Mouse (Mus musculus): ENCODE results near the gene Klhl26. TPM values are rescaled to one million over a fixed set of nuclear protein-coding genes. Genes with fewer than 3 reads are reported as not detected.

Gene Klhl26
- total RNA-seq, 2 experiments from 2014 or later = 43.7 to 44.4 TPM

- DNase-seq (ENCODE audit: low spot score in 2 of 2) = peak; percentile 31 to 49
Measured at GRCm38 (mm10) chr8:70415540-70416451, 61.0 kb downstream of the Klhl26 start.

- DNase-seq (ENCODE audit: low spot score in 2 of 2) = no peak
Measured at GRCm38 (mm10) chr8:70414310-70414946, 62.3 kb downstream of the Klhl26 start.

- no peak for DNase-seq (ENCODE audit: low spot score in 2 of 2)
Measured at GRCm38 (mm10) chr8:70410281-70410680, 66.5 kb downstream of the Klhl26 start.

GRCm38 (mm10) chr8:70409455-70409871, 67.3 kb downstream of the Klhl26 start:
- DNase-seq (ENCODE audit: low spot score in 2 of 2) = peak; percentile 40 to 57

GRCm38 (mm10) chr8:70409019-70409418, 67.7 kb downstream of the Klhl26 start:
- no peak for DNase-seq (ENCODE audit: low spot score in 2 of 2)

GRCm38 (mm10) chr8:70408301-70408700, 68.5 kb downstream of the Klhl26 start:
- no peak for DNase-seq (ENCODE audit: low spot score in 2 of 2)

- no peak for DNase-seq (ENCODE audit: low spot score in 2 of 2)
Measured at GRCm38 (mm10) chr8:70406427-70407069, 70.2 kb downstream of the Klhl26 start.

GRCm38 (mm10) chr8:70405189-70405588, 71.6 kb downstream of the Klhl26 start:
- no peak for DNase-seq (ENCODE audit: low spot score in 2 of 2)

GRCm38 (mm10) chr8:70404212-70404611, 72.6 kb downstream of the Klhl26 start:
- DNase-seq (ENCODE audit: low spot score in 2 of 2) = no peak

Other genes starting within 250 kb of the Klhl26 start
- gene Sugp2, start 242.7 kb downstream of the Klhl26 start, total RNA-seq (2021) = 100 to 1,000 TPM in 1 of 2 experiments, 10 to 100 TPM in 1; 97.3 to 109 TPM
- gene Armc6, start 242.5 kb downstream of the Klhl26 start, total RNA-seq (2021) = 10 to 100 TPM; 37.0 to 42.1 TPM
- gene Homer3, start 194.1 kb downstream of the Klhl26 start, total RNA-seq (2021) = 1 to 10 TPM; 7.9 to 9.8 TPM
- gene Ddx49, start 174.5 kb downstream of the Klhl26 start, total RNA-seq (2021) = 10 to 100 TPM; 42.0 to 49.1 TPM
- gene Cope, start 174.4 kb downstream of the Klhl26 start, total RNA-seq (2021) = 100 to 1,000 TPM; 141 to 145 TPM
- gene Cers1, start 161.2 kb downstream of the Klhl26 start, total RNA-seq (2021) = 10 to 100 TPM; 86.4 to 94.3 TPM
- 10 to 100 TPM; 16.4 to 19.1 TPM for gene Gdf1, start 147.2 kb downstream of the Klhl26 start, total RNA-seq (2021)
- gene Upf1, start 123.7 kb downstream of the Klhl26 start, total RNA-seq (2021) = 10 to 100 TPM; 64.1 to 73.7 TPM
- gene Comp, start 103.4 kb downstream of the Klhl26 start, total RNA-seq (2021) = under 1 TPM; 0.30 to 0.33 TPM
- gene Crtc1, start 37.4 kb downstream of the Klhl26 start, total RNA-seq (2021) = 100 to 1,000 TPM; 152 to 154 TPM
- gene Tmem59l, start 10.4 kb upstream of the Klhl26 start, total RNA-seq (2021) = 100 to 1,000 TPM; 295 to 296 TPM
- 1 to 10 TPM; 1.5 to 2.8 TPM for gene Crlf1, start 16.2 kb upstream of the Klhl26 start, total RNA-seq (2021)
- gene Rex1bd, start 29.8 kb upstream of the Klhl26 start, total RNA-seq (2021) = 100 to 1,000 TPM; 118 to 122 TPM
- gene Uba52, start 33.8 kb upstream of the Klhl26 start, total RNA-seq (2021) = 100 to 1,000 TPM; 924 to 953 TPM
- 100 to 1,000 TPM; 407 to 421 TPM for gene Fkbp8, start 50.8 kb upstream of the Klhl26 start, total RNA-seq (2021)
- gene Kxd1, start 51.0 kb upstream of the Klhl26 start, total RNA-seq (2021) = 10 to 100 TPM; 44.8 to 46.4 TPM
- gene Ell, start 62.5 kb upstream of the Klhl26 start, total RNA-seq (2021) = 10 to 100 TPM; 19.0 to 21.6 TPM
- gene Isyna1, start 117.4 kb upstream of the Klhl26 start, total RNA-seq (2021) = 10 to 100 TPM; 50.4 to 60.8 TPM
- 100 to 1,000 TPM; 250 to 264 TPM for gene Ssbp4, start 131.9 kb upstream of the Klhl26 start, total RNA-seq (2021)
- 1 to 10 TPM in 1 of 2 experiments, under 1 TPM in 1; 0.70 to 1.0 TPM for gene Lrrc25, start 139.2 kb upstream of the Klhl26 start, total RNA-seq (2021)
- gene Gdf15, start 155.5 kb upstream of the Klhl26 start, total RNA-seq (2021) = not detected
- 10 to 100 TPM; 11.6 to 17.9 TPM for gene Pgpep1, start 183.4 kb upstream of the Klhl26 start, total RNA-seq (2021)
- gene Lsm4, start 196.3 kb upstream of the Klhl26 start, total RNA-seq (2021) = 10 to 100 TPM; 65.0 to 70.9 TPM
- 100 to 1,000 TPM; 221 to 289 TPM for gene Jund, start 222.0 kb upstream of the Klhl26 start, total RNA-seq (2021)
- gene Iqcn, start 226.5 kb upstream of the Klhl26 start, total RNA-seq (2021) = under 1 TPM; 0.09 to 0.16 TPM
- gene Gm3336, start 241.6 kb upstream of the Klhl26 start, total RNA-seq (2021) = not detected
- 1 to 10 TPM; 1.6 to 3.4 TPM for gene Pde4c, start 246.8 kb upstream of the Klhl26 start, total RNA-seq (2021)

Data from left cerebral cortex, adult 18-20 months (tissue).